Mouse (Mus musculus): ENCODE results near the gene Ube2n. TPM values are rescaled to one million over a fixed set of nuclear protein-coding genes. Genes with fewer than 3 reads are reported as not detected.
A peak's percentile ranks its signal among the peaks of the same experiment; 100 is the strongest.

Ube2n gene
- polyA plus RNA-seq, 1 experiment from 2014 or later, result 308 TPM

GRCm38 (mm10) chr10:95532916-95533315 is 18.0 kb downstream of the Ube2n start:
- Histone ChIP-seq H3K4me1 (replicated peaks) (0 out of 2 replicates have a peak, but pooled peaks cover 5% of the 10 kb centered on the region), H3K9ac (no peak overlapping the region), H3K4me3 (replicated peaks) (no peak overlapping the region), H3K36me3 (no peaks in the 10 kb centered on the region), H3K9me3 (no peaks in the 10 kb centered on the region), H3K4me2 (replicated peaks) (no peak overlapping the region), H3K27me3 (replicated peaks) (no peaks in the 10 kb centered on the region), H3K27ac (no peak overlapping the region)
- WGBS, result 89% methylated on average over 5 of the region's 5 CpGs
- no peak for ATAC-seq

DNA sequence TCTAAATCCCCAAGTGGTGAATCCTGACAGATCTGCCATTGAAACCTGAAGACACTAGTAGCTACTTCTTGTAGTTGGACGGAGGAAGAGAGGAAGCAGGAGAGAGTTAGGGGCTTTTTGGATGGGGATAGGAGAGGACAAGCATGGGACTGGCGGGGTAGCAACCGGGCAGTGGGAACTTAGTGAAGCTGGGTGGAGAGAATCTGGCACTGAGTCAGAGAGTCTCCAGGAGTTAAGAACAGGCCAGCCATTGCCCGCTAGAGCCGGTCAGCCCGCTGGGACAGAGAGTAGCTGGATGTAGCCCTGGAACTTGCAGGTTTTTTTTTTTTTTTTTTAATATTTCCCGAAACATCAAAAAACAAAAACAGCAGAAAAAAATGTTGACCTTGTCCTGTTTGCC is 18.4 kb downstream of the Ube2n start:
- Histone ChIP-seq H3K27ac (no peak overlapping the region), H3K36me3 (no peaks in the 10 kb centered on the region), H3K4me1 (replicated peaks) (0 out of 2 replicates have a peak, but pooled peaks cover 5% of the 10 kb centered on the region), H3K27me3 (replicated peaks) (no peaks in the 10 kb centered on the region), H3K9ac (no peak overlapping the region), H3K4me2 (replicated peaks) (no peak overlapping the region), H3K9me3 (no peaks in the 10 kb centered on the region), H3K4me3 (replicated peaks) (no peak overlapping the region)
- no peak for ATAC-seq
- 89% methylated on average over 7 of the region's 7 CpGs for WGBS

DNA sequence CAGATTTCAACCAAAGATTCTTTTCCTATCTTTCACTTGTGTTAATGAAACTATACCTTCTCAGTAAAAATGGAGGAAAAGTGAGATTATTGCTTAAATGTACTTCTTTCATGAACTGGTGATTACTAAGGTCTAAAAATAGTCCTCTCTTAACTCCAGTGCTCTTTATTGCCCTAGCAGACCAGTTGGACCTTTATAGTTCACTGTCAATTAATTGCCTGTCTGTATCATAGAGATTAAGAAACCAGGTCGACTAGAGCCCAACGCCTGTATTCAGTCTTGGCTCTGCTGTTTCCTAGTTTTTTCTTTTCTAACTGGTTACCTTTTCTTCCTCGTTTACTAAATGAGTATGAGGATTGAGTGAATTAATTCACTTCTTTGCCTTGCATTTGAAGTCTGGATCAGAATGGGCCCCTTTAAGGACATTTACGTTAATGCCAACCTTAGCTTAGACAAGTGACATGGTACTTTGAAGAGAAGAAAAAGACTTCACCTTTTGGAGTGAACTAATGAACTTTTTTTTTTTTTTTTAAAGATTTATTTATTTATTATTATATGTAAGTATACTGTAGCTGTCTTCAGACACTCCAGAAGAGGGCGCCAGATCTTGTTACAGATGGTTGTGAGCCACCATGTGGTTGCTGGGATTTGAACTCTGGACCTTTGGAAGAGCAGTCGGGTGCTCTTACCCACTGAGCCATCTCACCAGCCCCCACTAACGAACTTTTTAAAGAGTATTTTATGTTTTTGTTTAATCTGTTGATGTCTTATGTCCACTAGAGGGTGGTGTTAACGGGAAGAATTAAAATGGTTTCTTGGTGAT is 20.7 kb downstream of the Ube2n start:
- Histone ChIP-seq H3K36me3 (no peaks in the 10 kb centered on the region), H3K27me3 (replicated peaks) (no peaks in the 10 kb centered on the region), H3K4me3 (replicated peaks) (no peak overlapping the region), H3K4me2 (replicated peaks) (no peak overlapping the region), H3K9me3 (no peaks in the 10 kb centered on the region), H3K9ac (no peak overlapping the region), H3K27ac (no peak overlapping the region), H3K4me1 (replicated peaks) (0 out of 2 replicates have a peak, but pooled peaks cover 2% of the 10 kb centered on the region)
- ATAC-seq, result peak; percentile 61; the same call in 1 of the 2 replicates
- WGBS, result 84% methylated on average over 8 of the region's 8 CpGs

DNA sequence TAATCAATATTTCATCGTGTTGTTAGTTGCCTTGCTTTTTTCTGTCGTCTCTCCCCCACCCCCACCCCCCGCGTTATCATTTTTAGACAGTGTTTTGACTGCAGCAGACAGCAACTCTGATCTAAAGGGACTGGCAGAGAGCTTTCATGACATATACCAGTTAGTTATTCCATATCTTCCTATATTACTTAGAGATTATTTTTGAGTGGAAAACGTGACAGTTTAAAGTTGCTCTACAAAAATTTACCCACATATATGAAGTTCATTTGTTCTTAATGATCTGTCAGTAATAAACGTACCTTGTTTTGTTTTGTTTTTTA is 21.2 kb downstream of the Ube2n start:
- no peak for ATAC-seq
- 80% methylated on average over 6 of the region's 6 CpGs for WGBS

DNA sequence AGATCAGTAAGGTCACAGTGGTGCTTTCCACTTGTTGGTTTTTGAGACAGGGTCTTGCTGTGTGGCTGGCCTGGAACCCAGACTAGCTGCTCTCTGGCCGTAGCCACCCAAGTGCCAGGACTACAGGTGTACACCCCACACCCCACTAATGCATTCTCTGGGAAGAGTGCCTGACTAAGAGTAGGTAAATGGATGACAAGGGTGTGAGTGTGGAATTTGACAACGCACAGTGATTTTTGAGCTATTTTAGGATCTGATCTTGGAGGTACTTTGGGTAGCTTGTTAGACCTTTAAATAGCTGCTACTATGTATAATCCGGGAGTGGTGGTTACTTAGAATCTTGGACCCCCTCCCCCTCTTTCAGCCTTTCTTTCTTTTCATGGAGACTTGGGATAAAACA is 24.3 kb downstream of the Ube2n start:
- Histone ChIP-seq H3K27ac (no peak overlapping the region), H3K36me3 (peaks cover 4% of the 10 kb centered on the region; the same call in 1 of the 2 replicates), H3K27me3 (replicated peaks) (no peaks in the 10 kb centered on the region), H3K4me3 (replicated peaks) (no peak overlapping the region), H3K9ac (no peak overlapping the region), H3K9me3 (no peaks in the 10 kb centered on the region), H3K4me1 (replicated peaks) (no peaks in the 10 kb centered on the region), H3K4me2 (replicated peaks) (no peak overlapping the region)
- ATAC-seq, result no peak
- WGBS, result 91% methylated on average over 3 of the region's 3 CpGs

More for the DNA sequence above, 21.2 kb downstream of the Ube2n start:
- H3K27me3 ChIP-seq (replicated peaks), result no peaks in the 10 kb centered on the region
- no peak overlapping the region for H3K9ac ChIP-seq
- no peak overlapping the region for H3K4me2 ChIP-seq (replicated peaks)
- H3K27ac ChIP-seq, result no peak overlapping the region
- H3K4me1 ChIP-seq (replicated peaks), result no peaks in the 10 kb centered on the region
- no peak overlapping the region for H3K4me3 ChIP-seq (replicated peaks)
- no peaks in the 10 kb centered on the region for H3K36me3 ChIP-seq
- no peaks in the 10 kb centered on the region for H3K9me3 ChIP-seq

DNA sequence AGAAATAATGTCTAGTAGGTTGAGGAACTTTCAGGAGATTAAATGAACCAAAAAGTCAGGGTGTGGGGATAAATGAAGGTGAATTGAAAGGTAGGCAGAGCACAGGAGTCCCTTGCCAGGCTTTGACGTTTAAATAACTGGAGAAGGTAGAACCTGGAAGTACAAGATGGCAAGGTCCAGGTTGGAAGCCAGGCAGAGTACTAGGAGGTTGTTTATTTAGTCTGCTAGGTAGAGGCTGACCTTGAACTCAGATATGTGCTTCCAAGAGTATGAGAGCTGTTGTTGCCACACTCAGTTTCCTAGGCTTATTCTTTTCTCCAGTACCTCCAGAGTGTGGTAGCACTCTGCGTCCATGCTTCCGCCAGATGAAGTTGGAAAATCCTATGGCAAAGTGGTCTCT is 24.9 kb downstream of the Ube2n start:
- no peak for ATAC-seq
- Histone ChIP-seq H3K4me3 (replicated peaks) (no peak overlapping the region), H3K27me3 (replicated peaks) (no peaks in the 10 kb centered on the region), H3K36me3 (peaks cover 4% of the 10 kb centered on the region; the same call in 1 of the 2 replicates), H3K27ac (no peak overlapping the region), H3K9ac (no peak overlapping the region), H3K4me1 (replicated peaks) (no peaks in the 10 kb centered on the region), H3K9me3 (no peaks in the 10 kb centered on the region), H3K4me2 (replicated peaks) (no peak overlapping the region)
- 85% methylated on average over 3 of the region's 3 CpGs for WGBS

- no peak overlapping the region for H3K4me3 ChIP-seq (replicated peaks)
- H3K4me2 ChIP-seq (replicated peaks), result no peak overlapping the region
- H3K9me3 ChIP-seq, result no peaks in the 10 kb centered on the region
- no peak overlapping the region for H3K9ac ChIP-seq
- ATAC-seq, result no peak
- 81% methylated on average over 4 of the region's 4 CpGs for WGBS
- no peaks in the 10 kb centered on the region for H3K27me3 ChIP-seq (replicated peaks)
- no peak overlapping the region for H3K27ac ChIP-seq
- H3K4me1 ChIP-seq (replicated peaks), result no peaks in the 10 kb centered on the region
- peaks cover 4% of the 10 kb centered on the region; the same call in 1 of the 2 replicates for H3K36me3 ChIP-seq
These were observed 28.0 kb downstream of the Ube2n start for GRCm38 (mm10) chr10:95542916-95543315.

GRCm38 (mm10) chr10:95543377-95543776 is 28.4 kb downstream of the Ube2n start:
- Histone ChIP-seq H3K36me3 (peaks cover 4% of the 10 kb centered on the region; the same call in 1 of the 2 replicates), H3K27me3 (replicated peaks) (no peaks in the 10 kb centered on the region), H3K9ac (no peak overlapping the region), H3K4me3 (replicated peaks) (no peak overlapping the region), H3K9me3 (no peaks in the 10 kb centered on the region), H3K4me1 (replicated peaks) (no peaks in the 10 kb centered on the region), H3K27ac (no peak overlapping the region), H3K4me2 (replicated peaks) (no peak overlapping the region)
- ATAC-seq, result no peak
- WGBS, result 74% methylated on average over 2 of the region's 2 CpGs

GRCm38 (mm10) chr10:95544004-95544403 is 29.1 kb downstream of the Ube2n start:
- Histone ChIP-seq H3K36me3 (peaks cover 4% of the 10 kb centered on the region; the same call in 1 of the 2 replicates), H3K27ac (no peak overlapping the region), H3K9me3 (no peaks in the 10 kb centered on the region), H3K4me2 (replicated peaks) (no peak overlapping the region), H3K9ac (no peak overlapping the region), H3K27me3 (replicated peaks) (no peaks in the 10 kb centered on the region), H3K4me3 (replicated peaks) (no peak overlapping the region), H3K4me1 (replicated peaks) (no peaks in the 10 kb centered on the region)
- ATAC-seq, result no peak

GRCm38 (mm10) chr10:95544651-95545050 is 29.7 kb downstream of the Ube2n start:
- H3K36me3 ChIP-seq, result peaks cover 4% of the 10 kb centered on the region; the same call in 1 of the 2 replicates

GRCm38 (mm10) chr10:95545051-95545450 is 30.1 kb downstream of the Ube2n start:
- 67% methylated on average over 4 of the region's 4 CpGs for WGBS

More at GRCm38 (mm10) chr10:95544651-95545050, 29.7 kb downstream of the Ube2n start:
- Histone ChIP-seq H3K9ac (no peak overlapping the region), H3K9me3 (no peaks in the 10 kb centered on the region), H3K4me3 (replicated peaks) (no peak overlapping the region), H3K27ac (no peak overlapping the region), H3K27me3 (replicated peaks) (no peaks in the 10 kb centered on the region), H3K4me2 (replicated peaks) (no peak overlapping the region), H3K4me1 (replicated peaks) (no peaks in the 10 kb centered on the region)
- ATAC-seq, result no peak
- WGBS, result 89% methylated on average over 2 of the region's 2 CpGs

DNA sequence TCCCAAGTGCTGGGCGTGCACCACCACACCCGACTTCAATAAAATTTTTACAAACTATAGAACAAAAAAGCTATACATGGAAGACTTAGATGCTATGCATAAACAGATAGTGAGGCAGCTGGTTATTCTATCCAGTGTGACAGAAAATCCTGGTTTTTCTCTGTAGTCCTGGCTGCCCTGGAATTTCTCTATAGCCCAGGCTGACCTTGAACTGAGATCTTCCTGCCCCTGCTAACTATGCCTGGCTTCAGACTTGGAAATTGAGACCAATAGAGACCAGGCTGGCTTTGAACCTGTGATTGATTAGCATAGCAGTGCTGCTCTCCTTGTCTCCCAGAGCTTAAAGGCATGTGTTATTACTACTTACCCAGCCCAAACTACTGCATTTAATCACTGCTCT is 31.2 kb downstream of the Ube2n start:
- peaks cover 4% of the 10 kb centered on the region; the same call in 1 of the 2 replicates for H3K36me3 ChIP-seq
- no peak overlapping the region for H3K27ac ChIP-seq
- no peak for ATAC-seq
- no peaks in the 10 kb centered on the region for H3K9me3 ChIP-seq
- no peak overlapping the region for H3K4me3 ChIP-seq (replicated peaks)
- H3K27me3 ChIP-seq (replicated peaks), result no peaks in the 10 kb centered on the region
- no peak overlapping the region for H3K9ac ChIP-seq
- 95% methylated on average over 2 of the region's 2 CpGs for WGBS
- H3K4me2 ChIP-seq (replicated peaks), result no peak overlapping the region
- H3K4me1 ChIP-seq (replicated peaks), result no peaks in the 10 kb centered on the region

More at GRCm38 (mm10) chr10:95545051-95545450, 30.1 kb downstream of the Ube2n start:
- Histone ChIP-seq H3K4me2 (replicated peaks) (no peak overlapping the region), H3K4me3 (replicated peaks) (no peak overlapping the region), H3K27me3 (replicated peaks) (no peaks in the 10 kb centered on the region), H3K27ac (no peak overlapping the region), H3K36me3 (peaks cover 4% of the 10 kb centered on the region; the same call in 1 of the 2 replicates), H3K4me1 (replicated peaks) (no peaks in the 10 kb centered on the region), H3K9ac (no peak overlapping the region), H3K9me3 (no peaks in the 10 kb centered on the region)
- ATAC-seq, result no peak
